Mouse (Mus musculus) cerebellum, adult 2 months (tissue): ENCODE results near the gene Msi2. TPM values are rescaled to one million over a fixed set of nuclear protein-coding genes. Genes with fewer than 3 reads are reported as not detected.

ENCODE experiments used
- DNase-seq, 2 experiments: peaks; one replicate each; pipeline ENCODE4 v3.0.0; 2021
- H3K27ac ChIP-seq: fragments of 200-500 bp; 2 replicates; pipeline ENCODE4 v1.5.1; 2012; ENCODE audit warnings: low read length, control low read depth, inconsistent platforms; ENCODE audit not compliant: insufficient read depth
- H3K27me3 ChIP-seq: fragments of 200-500 bp; 2 replicates; pipeline ENCODE4 v1.6.1; 2012; ENCODE audit warnings: inconsistent platforms, mild to moderate bottlenecking, low read length, moderate library complexity; ENCODE audit not compliant: control insufficient read depth, insufficient read depth
- H3K4me1 ChIP-seq: fragments of 200-500 bp; 2 replicates; pipeline ENCODE4 v1.6.1; 2011; ENCODE audit warnings: low read length; ENCODE audit not compliant: control insufficient read depth, insufficient read depth
- H3K4me3 ChIP-seq: fragments of 200-500 bp; replicated peaks from 2 replicates; pipeline ENCODE3; 2011; ENCODE audit warnings: mild to moderate bottlenecking, low read depth, low read length, control low read depth; ENCODE audit not compliant: insufficient read depth
- CTCF ChIP-seq: fragments of 200-500 bp; IDR thresholded peaks from 2 replicates; pipeline ENCODE4 v1.5.1; 2011; ENCODE audit warnings: low read depth, mild to moderate bottlenecking, control low read depth, low read length, moderate library complexity, borderline replicate concordance; ENCODE audit not compliant: insufficient read depth
- POLR2A ChIP-seq: fragments of 200-500 bp; IDR thresholded peaks from 2 replicates; pipeline ENCODE4 v1.6.1; 2011; ENCODE audit warnings: low read length, control low read depth, borderline replicate concordance; ENCODE audit not compliant: insufficient read depth
- WGBS: fragments of 180-500 bp; shearing (Covaris S2); methylation state at CpG from one replicate; pipeline ENCODE4 v1.1.7; 2018; 5-methylcytosine and 5-hydroxymethylcytosine counted together
- polyA plus RNA-seq: library from polyadenylated mRNA; depleted of rRNA; stranded (reverse); fragments of >200 nt; gene quantifications from 2 replicates; pipeline ENCODE4 v1.2.3, GENCODE M21; 2012

Msi2 gene
- polyA plus RNA-seq, 1 experiment: 87.3 TPM

DNA sequence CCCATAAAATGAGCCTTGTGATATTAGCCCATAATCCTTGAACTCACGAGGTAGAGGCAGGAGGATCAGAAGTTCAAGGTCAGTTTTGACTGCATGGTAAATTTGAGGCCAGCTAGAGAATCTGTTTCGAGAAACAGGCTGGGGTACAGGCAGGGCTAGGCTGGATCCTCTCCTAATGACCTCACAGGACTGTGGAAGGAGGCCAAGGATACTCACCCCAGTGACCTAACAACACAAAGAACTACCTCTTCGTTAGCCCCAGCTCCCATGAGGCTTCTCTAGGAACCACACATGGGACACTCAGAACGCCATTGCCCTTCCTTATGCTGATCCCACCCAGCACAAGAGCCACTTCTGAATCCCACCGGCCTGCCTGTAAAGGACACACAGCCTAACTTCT, 399.5 kb downstream of the Msi2 start:
- no peak for TF ChIP-seq CTCF
- no peak for TF ChIP-seq POLR2A
- no peak overlapping the region for H3K27ac ChIP-seq

DNA sequence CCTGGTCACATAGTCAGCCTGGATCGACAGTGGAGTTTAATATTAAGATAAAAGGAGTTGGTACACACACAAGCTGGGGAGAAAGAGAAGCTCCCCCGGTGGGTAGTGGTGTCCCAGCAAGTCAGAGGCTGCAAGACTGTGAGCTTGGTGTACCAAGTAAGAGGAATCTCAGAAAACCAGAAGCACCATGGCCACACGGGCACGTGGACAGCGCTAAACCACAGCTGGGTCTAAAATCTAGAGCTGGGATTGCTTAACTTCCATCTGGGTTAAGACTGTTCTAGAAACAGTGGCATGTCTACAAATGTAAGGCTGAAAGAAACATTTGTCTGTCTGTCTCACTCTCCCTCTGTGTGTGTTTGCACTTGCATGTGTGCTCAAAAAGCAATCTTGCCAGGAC, 402.9 kb downstream of the Msi2 start:
- Histone ChIP-seq H3K27ac (no peak overlapping the region), H3K4me1 (peaks cover 15% of the 10 kb centered on the region), H3K27me3 (no peaks in the 10 kb centered on the region), H3K4me3 (no peak overlapping the region)
- TF ChIP-seq CTCF (no peak), POLR2A (no peak)
- 90% methylated on average over 5 of the region's 5 CpGs for WGBS
- no peak for DNase-seq

More for the DNA sequence above, 399.5 kb downstream of the Msi2 start:
- no peak for DNase-seq
- WGBS: 75% methylated on average over 5 of the region's 5 CpGs
- H3K4me3 ChIP-seq: no peak overlapping the region
- no peaks in the 10 kb centered on the region; the same call in 1 of the 2 replicates for H3K4me1 ChIP-seq
- H3K27me3 ChIP-seq: no peaks in the 10 kb centered on the region

DNA sequence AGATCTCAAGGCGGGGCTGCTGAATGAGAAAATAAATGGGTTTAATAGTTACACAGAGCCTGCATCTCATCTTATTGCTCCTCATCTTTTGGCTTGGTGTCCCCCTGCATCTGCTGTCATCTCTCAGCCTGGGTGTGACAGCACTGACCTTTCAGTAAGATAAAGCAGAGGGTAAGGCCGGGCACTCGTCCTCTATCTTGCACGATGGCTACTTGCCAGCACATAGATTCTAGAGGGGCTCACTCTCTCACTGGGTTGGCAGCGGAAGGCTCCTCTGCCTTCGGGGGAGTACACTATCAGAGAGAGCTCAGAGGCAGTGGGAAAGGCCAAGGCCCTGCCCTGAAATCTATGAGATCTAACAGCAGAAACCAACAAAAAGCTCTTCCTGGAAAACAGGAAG, 403.8 kb downstream of the Msi2 start:
- WGBS: 70% methylated on average over 6 of the region's 6 CpGs
- Histone ChIP-seq H3K27me3 (no peaks in the 10 kb centered on the region), H3K4me3 (no peak overlapping the region), H3K27ac (no peak overlapping the region), H3K4me1 (peaks cover 24% of the 10 kb centered on the region)
- DNase-seq: no peak
- TF ChIP-seq POLR2A: no peak
- no peak for TF ChIP-seq CTCF

DNA sequence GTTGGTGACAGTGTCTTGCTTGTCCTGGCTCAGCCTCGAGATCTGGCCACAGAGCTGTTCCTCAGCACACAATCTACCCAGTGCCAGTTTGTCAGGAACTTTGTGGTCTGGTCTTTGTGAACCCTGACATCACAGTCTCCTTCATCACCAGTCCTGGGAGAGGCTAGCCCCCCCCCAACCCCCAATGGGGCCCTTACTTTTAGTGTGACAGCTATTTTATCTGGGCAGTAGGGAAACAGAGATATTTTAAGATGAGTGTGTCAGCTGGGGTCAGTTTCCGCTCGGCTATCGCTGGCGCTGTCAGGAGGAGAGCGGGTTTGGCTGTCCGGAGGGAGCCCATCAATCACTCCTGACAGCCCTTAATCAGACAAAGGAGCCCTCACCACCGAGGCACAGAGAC, 404.8 kb downstream of the Msi2 start:
- DNase-seq: no peak
- H3K4me3 ChIP-seq: no peak overlapping the region
- TF ChIP-seq POLR2A (no peak), CTCF (no peak)
- no peak overlapping the region for H3K27ac ChIP-seq
- H3K27me3 ChIP-seq: no peaks in the 10 kb centered on the region
- H3K4me1 ChIP-seq: peaks cover 29% of the 10 kb centered on the region
- 82% methylated on average over 8 of the region's 8 CpGs for whole genome bisulfite sequencing

DNA sequence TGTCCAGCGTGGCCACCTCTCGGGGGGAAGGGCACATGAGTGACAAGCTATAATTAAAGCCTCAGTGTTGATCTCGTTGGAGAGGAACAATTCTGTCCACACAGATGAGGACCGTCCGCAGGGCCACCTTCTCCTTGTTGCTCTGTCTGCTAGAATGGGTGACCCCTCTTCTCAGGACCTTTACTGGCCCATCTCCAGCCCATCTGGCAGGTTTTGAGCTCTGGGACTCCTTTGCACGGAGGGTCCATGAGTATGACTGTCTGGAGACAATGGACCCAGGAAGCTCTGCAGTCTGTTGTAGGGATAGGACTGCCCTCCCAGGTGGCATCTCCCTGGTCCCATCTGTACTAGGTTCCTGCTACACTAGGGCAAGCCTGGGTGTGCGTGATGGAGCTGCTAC, 406.7 kb downstream of the Msi2 start:
- WGBS: 81% methylated on average over 7 of the region's 7 CpGs

DNA sequence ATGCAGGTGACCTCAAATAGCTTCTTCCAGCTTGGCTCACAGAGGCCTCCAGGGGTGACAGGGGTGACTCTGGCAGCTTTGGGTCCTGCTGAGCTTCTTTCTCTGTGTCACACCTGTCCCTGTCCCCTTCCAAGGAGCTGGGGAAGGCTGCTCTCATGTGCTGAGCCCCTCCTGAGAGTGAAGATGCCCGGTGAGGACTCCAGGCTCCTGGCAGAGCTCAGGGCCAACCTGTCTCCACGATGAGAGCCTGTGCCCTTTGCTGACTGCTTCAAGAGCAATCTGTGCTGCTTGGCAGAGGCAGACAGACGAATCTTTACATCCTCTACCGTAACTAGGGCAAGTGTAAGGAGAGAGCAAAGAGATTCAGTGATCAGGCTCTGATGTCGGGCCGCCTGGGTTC, 407.5 kb downstream of the Msi2 start:
- TF ChIP-seq CTCF (no peak), POLR2A (no peak)
- peak; percentile 52 to 60 for DNase-seq
- no peak overlapping the region for H3K27ac ChIP-seq
- H3K27me3 ChIP-seq: no peaks in the 10 kb centered on the region
- 28% methylated on average over 6 of the region's 6 CpGs for WGBS
- H3K4me1 ChIP-seq: peaks cover 29% of the 10 kb centered on the region
- H3K4me3 ChIP-seq: no peak overlapping the region

More for the DNA sequence above, 406.7 kb downstream of the Msi2 start:
- no peak for DNase-seq
- Histone ChIP-seq H3K27me3 (no peaks in the 10 kb centered on the region), H3K27ac (no peak overlapping the region), H3K4me1 (peaks cover 29% of the 10 kb centered on the region), H3K4me3 (no peak overlapping the region)
- TF ChIP-seq POLR2A (no peak), CTCF (no peak)

DNA sequence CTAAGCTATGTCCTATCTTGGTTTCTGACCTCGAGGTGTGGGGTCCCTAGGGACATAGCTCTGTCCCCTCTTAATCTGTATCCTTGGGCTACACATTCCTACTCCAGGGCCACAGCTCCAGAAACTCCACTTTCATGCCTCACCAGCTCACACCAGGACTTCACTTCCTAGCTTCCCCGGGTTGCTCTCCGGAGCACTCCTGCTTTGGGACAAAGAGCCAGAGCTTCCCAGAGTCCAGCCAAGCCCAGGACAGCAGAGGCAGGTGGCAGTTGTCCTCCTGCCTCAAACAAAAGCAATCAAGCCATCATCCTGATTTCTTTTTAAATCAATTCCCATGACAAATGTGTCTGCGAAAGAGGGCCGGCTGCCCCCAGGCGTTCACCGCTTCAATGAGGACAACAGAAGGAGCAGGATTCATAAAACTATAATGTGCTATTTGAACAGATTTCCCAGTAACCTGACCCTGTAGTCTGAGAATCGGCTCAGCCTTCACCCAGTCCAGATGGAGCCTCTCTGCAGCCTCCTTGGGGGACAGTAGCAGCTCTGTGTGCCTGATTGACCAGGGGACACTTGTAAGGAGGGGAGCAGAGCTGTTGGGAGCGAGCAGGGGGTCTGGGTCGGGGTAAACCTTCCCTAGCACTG, 409.1 kb downstream of the Msi2 start:
- 61% methylated on average over 10 of the region's 10 CpGs for WGBS
- Histone ChIP-seq H3K27ac (no peak overlapping the region), H3K4me3 (no peak overlapping the region), H3K4me1 (peaks cover 29% of the 10 kb centered on the region), H3K27me3 (no peaks in the 10 kb centered on the region)
- no peak for TF ChIP-seq CTCF
- no peak for TF ChIP-seq POLR2A
- DNase-seq: peak in 1 of 2 experiments; percentile 33

DNA sequence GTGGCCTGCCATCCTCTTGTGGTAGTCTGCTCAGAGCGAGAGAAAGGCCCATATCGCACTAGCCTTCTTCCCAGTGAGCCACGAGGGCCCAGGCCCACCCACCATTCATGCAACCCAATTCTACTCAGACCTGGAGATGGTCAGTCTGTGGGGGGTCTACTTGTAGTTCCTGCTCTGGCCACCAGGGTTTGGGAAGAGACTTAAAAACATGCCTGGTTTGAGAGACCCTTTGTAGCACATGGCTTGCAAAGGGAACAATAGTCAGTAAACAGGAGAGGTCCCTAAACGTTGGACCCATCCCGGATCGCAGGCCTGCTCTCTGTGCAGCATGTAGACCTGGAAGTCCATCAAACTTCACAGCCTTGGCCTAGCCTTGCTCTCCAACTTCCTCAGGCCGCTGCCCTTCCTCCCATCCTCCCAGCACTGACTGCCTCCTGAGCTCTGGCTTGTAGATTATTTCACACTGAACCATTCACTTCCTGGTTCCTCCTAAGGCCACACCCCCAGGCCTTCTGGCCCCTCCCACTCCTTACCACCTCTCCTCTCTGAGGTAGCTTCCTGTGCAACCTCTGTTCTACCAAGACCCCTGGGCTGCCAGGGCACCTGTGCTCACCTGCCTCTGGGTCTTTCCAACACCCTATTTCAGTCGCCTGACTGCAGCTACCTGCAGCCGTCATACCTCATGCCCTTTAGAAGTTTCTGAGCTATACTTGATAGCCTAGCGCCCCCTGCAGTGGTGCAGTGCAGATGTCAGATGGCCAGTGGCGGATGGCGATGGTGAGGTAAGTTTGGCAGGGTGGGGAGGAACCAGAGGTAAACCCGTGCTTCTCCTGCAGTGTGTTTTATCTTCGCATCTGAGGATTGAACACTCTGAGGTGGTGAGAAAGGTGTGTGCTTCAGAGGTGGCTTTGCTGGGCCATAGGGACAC, 410.4 kb downstream of the Msi2 start:
- Histone ChIP-seq H3K4me1 (peaks cover 29% of the 10 kb centered on the region), H3K27ac (no peak overlapping the region), H3K4me3 (no peak overlapping the region), H3K27me3 (no peaks in the 10 kb centered on the region)
- TF ChIP-seq CTCF (no peak), POLR2A (no peak)
- no peak for DNase-seq
- WGBS: 89% methylated on average over 14 of the region's 14 CpGs
